Mouse (Mus musculus) R1 (cell line): ENCODE data around the gene 4930503B20Rik.

Experiments used
- DNase-seq: peaks from one replicate; pipeline ENCODE4 v3.0.0-alpha.2; 2018; ENCODE audit warnings: low read depth, low spot score

4930503B20Rik gene

DNA sequence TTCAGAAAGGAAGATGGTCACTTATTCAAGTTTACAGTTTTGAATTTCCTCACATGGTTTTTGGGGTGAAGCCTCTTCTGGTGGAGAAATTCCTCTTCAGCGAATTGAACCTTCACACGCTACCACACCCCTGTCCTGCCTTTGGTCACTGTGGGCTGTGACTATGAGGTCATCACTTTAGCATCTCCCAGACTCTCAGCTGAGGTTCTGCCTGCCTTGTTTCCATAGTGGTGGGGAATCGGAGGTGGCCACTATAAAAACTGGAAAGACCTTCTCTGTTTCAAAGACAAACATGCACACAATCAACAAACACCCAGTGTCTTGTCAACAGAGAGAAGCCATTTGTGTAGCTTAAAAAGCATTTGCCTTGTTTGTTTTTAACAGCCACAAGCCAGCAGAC is at the start of gene 4930503B20Rik:
4930503B20Rik (minus strand) TSS at position 101 of the 400 bp plus-strand sequence.
- DNase-seq: no peak

- DNase-seq: no peak
Observed at GRCm38 (mm10) chr3:146700051-146700450, 48.9 kb upstream of the 4930503B20Rik start.

DNA sequence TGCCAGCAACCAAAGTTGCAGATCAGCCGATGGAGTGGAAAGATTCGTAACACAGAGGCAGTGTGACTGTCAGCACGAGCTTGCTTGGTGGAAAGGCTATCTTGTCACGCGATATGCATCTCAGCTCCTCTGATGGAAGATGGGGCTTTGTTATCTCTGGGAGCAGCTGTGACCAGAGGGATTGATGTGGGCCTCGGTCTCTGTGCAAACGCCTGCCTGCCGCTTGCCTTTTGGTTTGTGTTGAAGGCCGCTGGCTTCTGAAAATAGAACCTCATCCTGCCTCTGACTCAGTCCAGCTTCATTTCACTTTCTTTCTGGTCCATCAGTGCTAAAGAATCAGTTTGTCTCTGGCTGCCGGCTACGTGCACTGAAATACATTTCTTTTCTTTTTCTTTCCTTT is 47.9 kb upstream of the 4930503B20Rik start:
- DNase-seq: no peak

DNA sequence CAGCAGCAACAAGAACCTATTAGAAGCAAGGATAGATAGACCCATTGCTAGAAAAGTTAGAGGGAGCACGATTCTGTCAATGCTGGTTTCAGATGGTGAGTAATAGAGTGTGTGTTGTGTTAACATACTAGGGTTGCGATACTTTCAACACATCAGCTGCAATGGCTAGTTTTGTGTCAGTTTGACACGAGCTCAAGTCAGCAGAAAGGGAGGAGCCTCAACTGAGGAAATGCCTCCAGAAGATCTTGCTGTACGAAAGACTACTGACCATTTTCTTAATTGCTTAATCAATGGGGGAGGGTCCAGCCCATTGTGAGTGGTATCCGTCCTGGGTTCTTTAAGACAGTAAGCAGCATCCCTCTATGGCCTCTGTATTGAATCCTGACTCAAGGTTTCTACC is 41.4 kb upstream of the 4930503B20Rik start:
- DNase-seq: no peak

GRCm38 (mm10) chr3:146687121-146687725 is 36.1 kb upstream of the 4930503B20Rik start:
- no peak for DNase-seq

DNA sequence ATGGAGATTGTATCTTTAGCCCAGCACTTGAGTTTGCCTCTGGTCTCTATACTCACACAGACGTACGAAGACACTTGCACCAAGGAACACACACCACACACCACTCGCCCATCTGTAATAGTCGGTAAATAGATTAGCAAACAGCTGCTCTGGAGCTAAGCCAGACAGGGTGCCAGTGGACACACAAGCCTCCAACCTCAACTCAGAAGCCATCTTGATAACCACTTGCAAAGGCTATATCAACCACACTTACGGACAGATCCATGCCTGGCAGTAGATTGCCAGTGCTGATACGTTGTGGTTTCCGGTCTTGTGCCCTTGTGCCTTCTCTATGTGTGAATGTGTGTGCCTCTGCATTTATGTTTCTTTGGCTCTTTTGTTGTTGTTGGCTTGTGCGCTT is 35.3 kb upstream of the 4930503B20Rik start:
- no peak for DNase-seq

- DNase-seq: peak; percentile 55
Observed at GRCm38 (mm10) chr3:146684811-146685675, 33.9 kb upstream of the 4930503B20Rik start, which contains the start of gene Samd13. TSS of gene Samd13 (minus strand) at chr3:146685592.

DNA sequence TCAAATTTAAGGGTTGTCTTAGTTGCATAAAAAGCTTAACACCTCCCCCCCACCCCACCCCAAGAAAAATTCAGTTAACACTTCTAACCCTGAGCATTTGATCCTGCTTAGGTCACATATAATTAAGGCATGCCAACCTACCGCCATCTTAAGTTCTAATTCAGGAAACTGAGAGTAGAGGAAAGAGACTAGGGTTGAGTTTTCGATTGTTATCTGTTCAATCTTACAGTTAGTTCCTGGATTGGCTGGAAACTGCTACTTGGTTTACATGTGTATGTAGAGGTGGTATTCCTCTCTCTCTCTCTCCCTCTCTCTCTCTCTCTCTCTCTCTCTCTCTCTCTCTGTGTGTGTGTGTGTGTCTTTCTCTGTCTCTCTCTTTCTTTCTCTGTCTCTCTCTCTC is 32.0 kb upstream of the 4930503B20Rik start:
- DNase-seq: no peak

- DNase-seq: no peak
Observed at GRCm38 (mm10) chr3:146682140-146682651, 31.1 kb upstream of the 4930503B20Rik start.

- no peak for DNase-seq
Observed at GRCm38 (mm10) chr3:146681696-146682095, 30.6 kb upstream of the 4930503B20Rik start.

GRCm38 (mm10) chr3:146680625-146681024 is 29.5 kb upstream of the 4930503B20Rik start:
- DNase-seq: no peak

DNA sequence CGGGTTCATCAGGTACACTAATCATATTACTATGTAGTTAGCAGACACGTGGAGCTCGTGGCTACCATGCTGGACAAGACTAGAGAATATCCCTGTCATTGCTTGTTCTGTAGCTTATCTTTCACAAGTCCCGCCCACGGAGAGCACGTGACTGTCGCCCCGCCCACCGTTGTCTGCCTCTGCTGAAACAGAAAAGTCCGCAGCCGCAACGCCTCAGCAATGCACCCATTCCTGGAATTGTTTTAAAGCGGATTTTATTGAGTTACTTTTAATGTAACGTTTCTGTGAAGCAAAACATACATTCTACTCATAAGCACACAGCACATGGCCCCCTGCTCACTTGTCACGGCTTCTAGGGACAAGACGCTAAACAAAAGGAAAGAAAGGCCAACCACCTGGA is 28.5 kb upstream of the 4930503B20Rik start:
- DNase-seq: peak; percentile 63

- DNase-seq: no peak
Observed at GRCm38 (mm10) chr3:146676193-146676592, 25.1 kb upstream of the 4930503B20Rik start.

DNA sequence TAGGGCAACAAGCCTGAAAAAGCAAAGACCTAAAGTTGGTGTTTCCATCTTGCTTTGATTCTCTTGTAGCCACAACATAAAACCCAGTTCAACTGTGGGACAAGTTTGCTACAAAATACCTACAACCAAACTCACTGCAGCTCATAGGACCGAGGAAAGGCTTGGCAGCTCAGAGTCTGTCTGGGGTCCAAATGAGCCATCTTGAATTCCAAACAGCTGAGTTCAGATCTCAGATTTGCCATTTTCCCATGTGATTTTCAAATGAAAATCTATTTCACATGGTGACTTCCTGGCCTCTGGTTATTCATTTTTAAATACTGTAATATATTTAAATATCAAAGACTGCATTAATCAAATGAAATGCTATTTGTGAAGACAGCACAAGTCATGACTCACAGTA is 24.0 kb upstream of the 4930503B20Rik start:
- DNase-seq: no peak

DNA sequence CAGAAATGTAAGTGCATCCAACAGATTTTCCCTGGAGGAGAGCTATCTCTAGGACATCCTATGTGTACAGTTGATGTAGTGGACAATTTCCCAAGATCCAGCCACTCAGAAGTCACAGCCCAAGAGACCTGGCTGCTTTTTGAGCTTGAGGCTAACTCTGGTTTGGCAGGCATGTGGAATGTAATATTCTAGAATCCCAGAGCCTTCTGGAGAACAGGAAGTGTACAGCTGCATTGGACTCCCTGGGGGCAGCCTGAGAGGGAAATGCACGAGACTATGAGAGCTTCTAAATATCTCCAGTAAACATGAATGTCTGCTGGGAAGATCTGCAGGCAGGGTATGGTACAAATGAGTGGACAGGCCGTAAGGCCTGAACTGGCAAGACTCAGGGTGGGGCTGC is 20.0 kb upstream of the 4930503B20Rik start:
- DNase-seq: no peak

DNA sequence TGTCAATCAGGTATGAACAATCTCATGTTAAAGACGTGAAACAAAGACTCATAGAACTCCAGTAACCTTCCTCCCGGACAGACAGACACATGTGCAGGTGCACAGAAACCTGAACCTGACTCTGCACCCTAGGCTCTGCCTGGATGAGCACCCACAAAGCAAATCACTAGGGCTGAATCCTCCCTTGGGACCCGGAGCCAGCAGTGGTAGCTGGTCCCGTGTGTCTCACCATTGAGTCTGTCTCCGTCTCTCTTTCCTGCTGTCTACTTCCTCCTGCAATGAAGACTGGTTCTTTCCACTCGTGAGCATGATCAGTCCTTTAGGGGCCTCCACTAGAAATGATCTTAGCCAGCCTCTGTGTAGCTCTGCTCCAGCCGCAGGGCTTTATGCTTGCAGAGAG is 10.8 kb upstream of the 4930503B20Rik start:
- no peak for DNase-seq

GRCm38 (mm10) chr3:146661001-146661400 is 9.9 kb upstream of the 4930503B20Rik start:
- DNase-seq: no peak

GRCm38 (mm10) chr3:146659321-146659720 is 8.2 kb upstream of the 4930503B20Rik start:
- DNase-seq: no peak

GRCm38 (mm10) chr3:146658061-146658639 is 7.0 kb upstream of the 4930503B20Rik start:
- DNase-seq: no peak

GRCm38 (mm10) chr3:146657433-146657832 is 6.3 kb upstream of the 4930503B20Rik start:
- no peak for DNase-seq

GRCm38 (mm10) chr3:146655111-146655577 is 4.0 kb upstream of the 4930503B20Rik start:
- DNase-seq: peak; percentile 55

GRCm38 (mm10) chr3:146653692-146654091 is 2.6 kb upstream of the 4930503B20Rik start:
- DNase-seq: no peak
